ENCODE assay signal across 9 mouse cellular contexts in genomic region chr4:133087835-133088234, GRCm38 (mm10). TPM values are rescaled to one million over a fixed set of nuclear protein-coding genes. Genes with fewer than 3 reads are reported as not detected.
DNase-seq lines count a peak whose midpoint lies in the region; ATAC-seq and TF ChIP-seq lines count a peak whose summit lies in the region.
"Had no signal": no experiment of that assay in that cellular context is flagged by ENCODE, and none has a peak within 500 bp of the region (broad histone marks: within the 10 kb centered on the region; RNA-seq: fewer than 3 reads in every experiment).

No protein-coding gene starts in this region.

- no peak for TF ChIP-seq EP300 in lung, postnatal 0 days (IDR thresholded peaks at IDR 0.05)

- ATAC-seq in forebrain, embryonic 13.5 days: no peak
- no peak for ATAC-seq in forebrain, embryonic 11.5 days (replicated peaks; ENCODE audit: low FRiP score)
- ATAC-seq in lung, postnatal 0 days: peak; percentile 23

- TF ChIP-seq POLR2A in bone marrow macrophage, adult 2 months (IDR thresholded peaks at IDR 0.05; ENCODE audit: borderline replicate concordance, low read depth, low read length): no peak

- no peak overlapping the region; the same call in 1 of the 2 replicates for H3K27ac ChIP-seq in forebrain, embryonic 13.5 days
- no peak overlapping the region for H3K27ac ChIP-seq in forebrain, embryonic 11.5 days (ENCODE audit: low read depth, low read length)
- H3K27ac ChIP-seq in bone marrow macrophage, adult 2 months (ENCODE audit: insufficient read depth, low read depth, low read length): peak overlapping the region; percentile 74
- H3K27ac ChIP-seq in lung, postnatal 0 days (ENCODE audit: low read length): peak overlapping the region; percentile 82

- no peak for TF ChIP-seq CTCF in bone marrow macrophage, adult 2 months (IDR thresholded peaks at IDR 0.05; ENCODE audit: low read depth, low read length)
- no peak for TF ChIP-seq CTCF in lung, postnatal 0 days (IDR thresholded peaks at IDR 0.05)

- no peak overlapping the region for H3K4me2 ChIP-seq in forebrain, embryonic 13.5 days
- no peak overlapping the region for H3K4me2 ChIP-seq in forebrain, embryonic 11.5 days (ENCODE audit: low read depth, low read length, severe bottlenecking)
- no peak overlapping the region for H3K4me2 ChIP-seq in lung, postnatal 0 days (replicated peaks; ENCODE audit: low read depth, low read length)

- intact Hi-C loops in heart, postnatal 25 days (cut with DNase I): no loop called here

- peaks cover 7% of the 10 kb centered on the region; the same call in 1 of the 2 replicates for H3K27me3 ChIP-seq in forebrain, embryonic 13.5 days
- H3K27me3 ChIP-seq in forebrain, embryonic 11.5 days (ENCODE audit: control insufficient read depth, insufficient read depth, low read length): peaks cover 10% of the 10 kb centered on the region
- H3K27me3 ChIP-seq in lung, postnatal 0 days (replicated peaks; ENCODE audit: insufficient read depth, low read length): no peaks in the 10 kb centered on the region

- DNase-seq in forebrain, embryonic 11.5 days (ENCODE audit: low spot score): no peak
- DNase-seq in heart, postnatal 25 days (ENCODE audit: low spot score): peak; percentile 63
- DNase-seq in lung, postnatal 0 days (ENCODE audit: low spot score): peak; percentile 86
- DNase-seq in ovary, postnatal 10 days (ENCODE audit: low spot score): no peak
- DNase-seq in frontal cortex, postnatal 36 days (ENCODE audit: low spot score in 2 of 2): no peak
- no peak for DNase-seq in layer of hippocampus, adult 9-10 months (ENCODE audit: low spot score)

- peaks cover 70% of the 10 kb centered on the region for H3K4me1 ChIP-seq in forebrain, embryonic 13.5 days
- H3K4me1 ChIP-seq in forebrain, embryonic 11.5 days (replicated peaks; ENCODE audit: control insufficient read depth, insufficient read depth, low read length): peaks cover 21% of the 10 kb centered on the region
- peaks cover 51% of the 10 kb centered on the region for H3K4me1 ChIP-seq in bone marrow macrophage, adult 2 months (ENCODE audit: control insufficient read depth, insufficient read depth, low read length)
- H3K4me1 ChIP-seq in lung, postnatal 0 days (ENCODE audit: insufficient read depth, low read depth, low read length): peaks cover 45% of the 10 kb centered on the region

- 42% methylated on average over 8 of the region's 8 CpGs for WGBS in forebrain, embryonic 13.5 days
- 50% methylated on average over 8 of the region's 8 CpGs for WGBS in forebrain, embryonic 11.5 days
- 16% methylated on average over 8 of the region's 8 CpGs for WGBS in lung, postnatal 0 days

- peak overlapping the region; percentile 37; the same call in 1 of the 2 replicates for H3K9ac ChIP-seq in forebrain, embryonic 13.5 days
- H3K9ac ChIP-seq in forebrain, embryonic 11.5 days (ENCODE audit: low read length): no peak overlapping the region; the same call in 1 of the 2 replicates
- no peak overlapping the region for H3K9ac ChIP-seq in lung, postnatal 0 days (replicated peaks; ENCODE audit: low read depth)

- no peaks in the 10 kb centered on the region for H3K36me3 ChIP-seq in forebrain, embryonic 13.5 days (ENCODE audit: poor library complexity, severe bottlenecking)
- no peaks in the 10 kb centered on the region for H3K36me3 ChIP-seq in forebrain, embryonic 11.5 days (ENCODE audit: control insufficient read depth, insufficient read depth, low read length)
- no peaks in the 10 kb centered on the region for H3K36me3 ChIP-seq in lung, postnatal 0 days (ENCODE audit: insufficient read depth, low read length)

- H3K9me3 ChIP-seq in forebrain, embryonic 13.5 days (replicated peaks): no peaks in the 10 kb centered on the region
- H3K9me3 ChIP-seq in forebrain, embryonic 11.5 days (ENCODE audit: control insufficient read depth, low read length): no peaks in the 10 kb centered on the region
- H3K9me3 ChIP-seq in lung, postnatal 0 days (ENCODE audit: low read length): no peaks in the 10 kb centered on the region

- no peak overlapping the region for H3K4me3 ChIP-seq in forebrain, embryonic 13.5 days
- H3K4me3 ChIP-seq in forebrain, embryonic 11.5 days (ENCODE audit: low read depth, low read length): no peak overlapping the region
- H3K4me3 ChIP-seq in bone marrow macrophage, adult 2 months (ENCODE audit: insufficient read depth, low read length): no peak overlapping the region
- H3K4me3 ChIP-seq in lung, postnatal 0 days (ENCODE audit: low read depth, low read length): no peak overlapping the region
- H3K4me3 ChIP-seq: erythroblast, embryonic 14.5 days had no signal

RNA-seq across cellular contexts. Expression of gene Wasf2, which starts 42.5 kb away (rescaled TPM):
- 36.7 and 42.9 TPM in 2 replicates for polyA plus RNA-seq in forebrain, embryonic 13.5 days (2015; fragmentation: Nextera tagmentation; extraction: Ambion mirVana)
- 28.8 and 33.2 TPM in 2 replicates for polyA plus RNA-seq in forebrain, embryonic 11.5 days (2014; fragmentation: Nextera tagmentation; extraction: Ambion mirVana)
- 133 and 150 TPM in 2 replicates for polyA plus RNA-seq in bone marrow macrophage, adult 2 months (2012; ENCODE audit: insufficient read depth, insufficient read length, missing spikeins)
- 100 to 1,000 TPM in 1 of 2 experiments, 10 to 100 TPM in 1; 77.7 to 110 TPM for total RNA-seq in heart, postnatal 25 days (2021)
- polyA plus RNA-seq in lung, postnatal 0 days (2015; fragmentation: Nextera tagmentation; extraction: Ambion mirVana): 149 and 153 TPM in 2 replicates

Comparison
In these comparisons a context has a peak if more than half of its experiments do, and no peak if none do; other contexts are left out.
1. H3K27ac ChIP-seq: peak in bone marrow macrophage, adult 2 months (single experiment) and lung, postnatal 0 days (single experiment); none in forebrain, embryonic 13.5 days (single experiment) and forebrain, embryonic 11.5 days (single experiment).
2. DNase-seq: peak in heart, postnatal 25 days (single experiment) and lung, postnatal 0 days (single experiment); none in forebrain, embryonic 11.5 days (single experiment), ovary, postnatal 10 days (single experiment), frontal cortex, postnatal 36 days (0 of 2) and layer of hippocampus, adult 9-10 months (single experiment).